Mouse (Mus musculus): ENCODE results near the gene 6030458C11Rik.

DNA sequence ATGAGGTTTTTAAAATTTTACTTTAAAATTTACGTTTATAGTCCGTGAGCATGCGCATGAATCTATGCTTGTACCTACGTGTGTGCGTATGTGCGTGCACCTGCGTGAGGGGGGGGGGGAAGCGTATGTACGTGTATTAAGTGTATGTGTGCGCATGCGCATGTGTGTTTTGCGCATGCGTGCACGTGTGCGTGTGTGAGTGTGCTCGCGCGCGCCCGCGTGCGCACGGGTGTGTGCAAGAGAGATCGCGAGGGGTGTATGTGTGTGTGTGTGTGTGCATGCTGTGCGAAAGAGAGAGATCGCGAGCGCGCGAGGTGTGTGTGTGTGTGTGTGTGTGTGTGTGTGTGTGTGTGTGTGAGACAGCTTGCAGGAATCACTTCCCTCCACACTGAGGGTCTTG is 8.9 kb upstream of the 6030458C11Rik start:
- no peak for TF ChIP-seq GATA1 (IDR thresholded peaks at IDR 0.05; ENCODE audit: borderline replicate concordance, low read length)
- TF ChIP-seq FLI1 (IDR thresholded peaks at IDR 0.05; ENCODE audit: low read length): no peak
